Mouse (Mus musculus) adrenal gland, postnatal 4 days (tissue): ENCODE data around the gene Dap. TPM values are rescaled to one million over a fixed set of nuclear protein-coding genes. Genes with fewer than 3 reads are reported as not detected.

Experiments
- total RNA-seq, 2 experiments: library from RNA; stranded (reverse); gene quantifications; 2 replicates each; pipeline ENCODE4 v1.2.3; 2021

The Dap gene
- total RNA-seq, 2 experiments from 2014 or later, result 83.2 to 87.9 TPM

Other genes with a start within 250 kb of the Dap start
- 1 to 10 TPM; 2.1 to 5.5 TPM for gene Ankrd33b, start 143.4 kb downstream of the Dap start, total RNA-seq
- 1 to 10 TPM; 2.2 to 3.8 TPM for gene Ropn1l, start 229.4 kb downstream of the Dap start, total RNA-seq